Mouse (Mus musculus): ENCODE measurements at regions not wholly inside any gene's neighbourhood (a gene's known extent, or its start where the extent isn't known, plus 50 kb on each side); places are given as distances from the start of the nearest gene placed in this dataset.

GRCm38 (mm10) chr3:137105930-137106329, 234.9 kb upstream of the Emcn start:
- no peak overlapping the region for H3K9ac ChIP-seq (ENCODE audit: low read length)
- H3K4me2 ChIP-seq (ENCODE audit: low read length): no peak overlapping the region
- no peak for ATAC-seq (ENCODE audit: insufficient number of reproducible peaks, insufficient read depth, low FRiP score, low read depth)
- H3K4me1 ChIP-seq (ENCODE audit: control insufficient read depth in 2 of 2, insufficient read depth in 2 of 2, low read length in 2 of 2): no peaks in the 10 kb centered on the region
- H3K4me3 ChIP-seq (ENCODE audit: control insufficient read depth in 1 of 2, insufficient read depth in 1 of 2, low read depth in 1 of 2, low read length in 2 of 2): no peak overlapping the region
- H3K9me3 ChIP-seq (ENCODE audit: control insufficient read depth, low read length): no peaks in the 10 kb centered on the region
- no peaks in the 10 kb centered on the region for H3K36me3 ChIP-seq (ENCODE audit: control insufficient read depth, insufficient read depth, low read length)
- 83% methylated on average over 1 of the region's 1 CpGs for WGBS
- H3K27me3 ChIP-seq (ENCODE audit: control insufficient read depth, insufficient read depth, low read length): no peaks in the 10 kb centered on the region
- no peak overlapping the region for H3K27ac ChIP-seq (replicated peaks in 1 of 2; ENCODE audit: control insufficient read depth in 1 of 2, insufficient read depth in 1 of 2, low read depth in 2 of 2, low read length in 2 of 2)

- no peak for ATAC-seq (ENCODE audit: insufficient number of reproducible peaks, insufficient read depth, low FRiP score, low read depth)
- Histone ChIP-seq H3K4me1 (ENCODE audit: control insufficient read depth in 2 of 2, insufficient read depth in 2 of 2, low read length in 2 of 2) (no peaks in the 10 kb centered on the region), H3K36me3 (ENCODE audit: control insufficient read depth, insufficient read depth, low read length) (no peaks in the 10 kb centered on the region), H3K9ac (ENCODE audit: low read length) (no peak overlapping the region), H3K4me2 (ENCODE audit: low read length) (no peak overlapping the region), H3K27ac (replicated peaks in 1 of 2; ENCODE audit: control insufficient read depth in 1 of 2, insufficient read depth in 1 of 2, low read depth in 2 of 2, low read length in 2 of 2) (no peak overlapping the region), H3K27me3 (ENCODE audit: control insufficient read depth, insufficient read depth, low read length) (no peaks in the 10 kb centered on the region), H3K9me3 (ENCODE audit: control insufficient read depth, low read length) (no peaks in the 10 kb centered on the region), H3K4me3 (ENCODE audit: control insufficient read depth in 1 of 2, insufficient read depth in 1 of 2, low read depth in 1 of 2, low read length in 2 of 2) (no peak overlapping the region)
- WGBS: 75% methylated on average over 2 of the region's 2 CpGs
These were observed 232.7 kb upstream of the Emcn start for GRCm38 (mm10) chr3:137108197-137108596.

GRCm38 (mm10) chr3:137109786-137110185, 231.1 kb upstream of the Emcn start:
- Histone ChIP-seq H3K4me1 (ENCODE audit: control insufficient read depth in 2 of 2, insufficient read depth in 2 of 2, low read length in 2 of 2) (no peaks in the 10 kb centered on the region), H3K27me3 (ENCODE audit: control insufficient read depth, insufficient read depth, low read length) (no peaks in the 10 kb centered on the region), H3K36me3 (ENCODE audit: control insufficient read depth, insufficient read depth, low read length) (no peaks in the 10 kb centered on the region), H3K9me3 (ENCODE audit: control insufficient read depth, low read length) (no peaks in the 10 kb centered on the region), H3K9ac (ENCODE audit: low read length) (no peak overlapping the region), H3K27ac (replicated peaks in 1 of 2; ENCODE audit: control insufficient read depth in 1 of 2, insufficient read depth in 1 of 2, low read depth in 2 of 2, low read length in 2 of 2) (no peak overlapping the region), H3K4me2 (ENCODE audit: low read length) (no peak overlapping the region), H3K4me3 (ENCODE audit: control insufficient read depth in 1 of 2, insufficient read depth in 1 of 2, low read depth in 1 of 2, low read length in 2 of 2) (no peak overlapping the region)
- no peak for ATAC-seq (ENCODE audit: insufficient number of reproducible peaks, insufficient read depth, low FRiP score, low read depth)
- WGBS: 81% methylated on average over 9 of the region's 9 CpGs

GRCm38 (mm10) chr3:137110485-137110884, 230.4 kb upstream of the Emcn start:
- H3K9me3 ChIP-seq (ENCODE audit: control insufficient read depth, low read length): no peaks in the 10 kb centered on the region
- no peak overlapping the region for H3K27ac ChIP-seq (replicated peaks in 1 of 2; ENCODE audit: control insufficient read depth in 1 of 2, insufficient read depth in 1 of 2, low read depth in 2 of 2, low read length in 2 of 2)
- no peak overlapping the region for H3K4me3 ChIP-seq (ENCODE audit: control insufficient read depth in 1 of 2, insufficient read depth in 1 of 2, low read depth in 1 of 2, low read length in 2 of 2)
- H3K27me3 ChIP-seq (ENCODE audit: control insufficient read depth, insufficient read depth, low read length): no peaks in the 10 kb centered on the region
- H3K4me1 ChIP-seq (ENCODE audit: control insufficient read depth in 2 of 2, insufficient read depth in 2 of 2, low read length in 2 of 2): no peaks in the 10 kb centered on the region
- WGBS: 63% methylated on average over 4 of the region's 4 CpGs
- H3K9ac ChIP-seq (ENCODE audit: low read length): no peak overlapping the region
- H3K4me2 ChIP-seq (ENCODE audit: low read length): no peak overlapping the region
- H3K36me3 ChIP-seq (ENCODE audit: control insufficient read depth, insufficient read depth, low read length): no peaks in the 10 kb centered on the region
- ATAC-seq (ENCODE audit: insufficient number of reproducible peaks, insufficient read depth, low FRiP score, low read depth): no peak

- Histone ChIP-seq H3K4me2 (ENCODE audit: low read length) (no peak overlapping the region), H3K9me3 (ENCODE audit: control insufficient read depth, low read length) (no peaks in the 10 kb centered on the region), H3K4me1 (ENCODE audit: control insufficient read depth in 2 of 2, insufficient read depth in 2 of 2, low read length in 2 of 2) (no peaks in the 10 kb centered on the region), H3K4me3 (ENCODE audit: control insufficient read depth in 1 of 2, insufficient read depth in 1 of 2, low read depth in 1 of 2, low read length in 2 of 2) (no peak overlapping the region), H3K9ac (ENCODE audit: low read length) (no peak overlapping the region), H3K27me3 (ENCODE audit: control insufficient read depth, insufficient read depth, low read length) (no peaks in the 10 kb centered on the region), H3K36me3 (ENCODE audit: control insufficient read depth, insufficient read depth, low read length) (no peaks in the 10 kb centered on the region), H3K27ac (replicated peaks in 1 of 2; ENCODE audit: control insufficient read depth in 1 of 2, insufficient read depth in 1 of 2, low read depth in 2 of 2, low read length in 2 of 2) (no peak overlapping the region)
- WGBS: 85% methylated on average over 4 of the region's 4 CpGs
- ATAC-seq (ENCODE audit: insufficient number of reproducible peaks, insufficient read depth, low FRiP score, low read depth): no peak
These were observed 210.9 kb upstream of the Emcn start for GRCm38 (mm10) chr3:137129967-137130366.

- no peaks in the 10 kb centered on the region for H3K9me3 ChIP-seq (ENCODE audit: control insufficient read depth, low read length)
- no peak overlapping the region for H3K4me3 ChIP-seq (ENCODE audit: control insufficient read depth in 1 of 2, insufficient read depth in 1 of 2, low read depth in 1 of 2, low read length in 2 of 2)
- WGBS: 47% methylated on average over 3 of the region's 3 CpGs
- no peak overlapping the region for H3K4me2 ChIP-seq (ENCODE audit: low read length)
- no peak for ATAC-seq (ENCODE audit: insufficient number of reproducible peaks, insufficient read depth, low FRiP score, low read depth)
- no peaks in the 10 kb centered on the region for H3K4me1 ChIP-seq (ENCODE audit: control insufficient read depth in 2 of 2, insufficient read depth in 2 of 2, low read length in 2 of 2)
- H3K9ac ChIP-seq (ENCODE audit: low read length): no peak overlapping the region
- H3K27me3 ChIP-seq (ENCODE audit: control insufficient read depth, insufficient read depth, low read length): no peaks in the 10 kb centered on the region
- no peaks in the 10 kb centered on the region for H3K36me3 ChIP-seq (ENCODE audit: control insufficient read depth, insufficient read depth, low read length)
- no peak overlapping the region for H3K27ac ChIP-seq (replicated peaks in 1 of 2; ENCODE audit: control insufficient read depth in 1 of 2, insufficient read depth in 1 of 2, low read depth in 2 of 2, low read length in 2 of 2)
These were observed 198.8 kb upstream of the Emcn start for GRCm38 (mm10) chr3:137142041-137142440.

GRCm38 (mm10) chr3:137146062-137146461, 194.8 kb upstream of the Emcn start:
- Histone ChIP-seq H3K27me3 (ENCODE audit: control insufficient read depth, insufficient read depth, low read length) (no peaks in the 10 kb centered on the region), H3K4me2 (ENCODE audit: low read length) (no peak overlapping the region), H3K9me3 (ENCODE audit: control insufficient read depth, low read length) (no peaks in the 10 kb centered on the region), H3K4me1 (ENCODE audit: control insufficient read depth in 2 of 2, insufficient read depth in 2 of 2, low read length in 2 of 2) (0 out of 4 replicates have a peak, but pooled peaks cover 0 to 5% of the 10 kb centered on the region in 2 experiments), H3K9ac (ENCODE audit: low read length) (no peak overlapping the region), H3K27ac (replicated peaks in 1 of 2; ENCODE audit: control insufficient read depth in 1 of 2, insufficient read depth in 1 of 2, low read depth in 2 of 2, low read length in 2 of 2) (no peak overlapping the region), H3K36me3 (ENCODE audit: control insufficient read depth, insufficient read depth, low read length) (no peaks in the 10 kb centered on the region), H3K4me3 (ENCODE audit: control insufficient read depth in 1 of 2, insufficient read depth in 1 of 2, low read depth in 1 of 2, low read length in 2 of 2) (no peak overlapping the region)
- ATAC-seq (ENCODE audit: insufficient number of reproducible peaks, insufficient read depth, low FRiP score, low read depth): no peak

- 86% methylated on average over 5 of the region's 5 CpGs for WGBS
- Histone ChIP-seq H3K36me3 (ENCODE audit: control insufficient read depth, insufficient read depth, low read length) (no peaks in the 10 kb centered on the region), H3K9ac (ENCODE audit: low read length) (no peak overlapping the region), H3K4me1 (ENCODE audit: control insufficient read depth in 2 of 2, insufficient read depth in 2 of 2, low read length in 2 of 2) (0 out of 4 replicates have a peak, but pooled peaks cover 0 to 5% of the 10 kb centered on the region in 2 experiments), H3K4me3 (ENCODE audit: control insufficient read depth in 1 of 2, insufficient read depth in 1 of 2, low read depth in 1 of 2, low read length in 2 of 2) (no peak overlapping the region), H3K27ac (replicated peaks in 1 of 2; ENCODE audit: control insufficient read depth in 1 of 2, insufficient read depth in 1 of 2, low read depth in 2 of 2, low read length in 2 of 2) (no peak overlapping the region), H3K9me3 (ENCODE audit: control insufficient read depth, low read length) (no peaks in the 10 kb centered on the region), H3K27me3 (ENCODE audit: control insufficient read depth, insufficient read depth, low read length) (no peaks in the 10 kb centered on the region), H3K4me2 (ENCODE audit: low read length) (no peak overlapping the region)
- no peak for ATAC-seq (ENCODE audit: insufficient number of reproducible peaks, insufficient read depth, low FRiP score, low read depth)
These were observed 193.5 kb upstream of the Emcn start for GRCm38 (mm10) chr3:137147405-137147804.

Data from heart, embryonic 14.5 days (tissue).